Mouse (Mus musculus): ENCODE results near the gene Tbr1.

DNA sequence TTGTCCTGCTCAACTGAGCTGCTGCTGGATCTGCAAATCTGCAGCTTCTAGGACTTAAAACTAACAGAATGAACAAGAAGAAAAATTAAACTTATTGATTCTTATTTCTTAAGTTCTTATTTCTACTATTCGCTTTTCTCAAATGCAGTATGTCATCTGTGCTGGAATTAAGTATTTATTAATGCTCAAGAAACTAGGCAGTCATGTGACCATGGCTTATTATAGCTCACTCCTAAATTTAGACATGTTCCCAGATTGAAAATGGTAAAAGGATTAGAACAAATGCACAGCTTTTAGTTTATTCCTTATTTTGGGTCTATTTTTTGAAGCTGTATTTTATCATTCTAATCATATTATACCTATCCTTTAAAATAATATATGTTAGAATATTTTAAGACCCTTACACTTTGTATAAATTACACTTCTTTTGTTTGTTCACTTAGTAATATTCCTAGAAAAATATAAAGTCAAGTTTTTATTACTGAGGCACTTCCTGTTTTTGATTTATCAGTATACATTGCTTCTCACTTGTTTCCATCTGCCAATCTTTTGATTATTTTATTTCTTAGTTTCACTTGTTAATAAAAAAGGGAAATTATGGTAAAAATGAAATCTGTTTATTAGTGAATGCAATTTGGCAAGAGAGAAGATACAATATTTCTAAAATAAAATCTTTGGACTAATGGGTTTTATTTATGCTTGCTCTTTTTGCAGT is 20.9 kb downstream of the Tbr1 start:
- TF ChIP-seq CTCF (conservative IDR thresholded peaks at IDR 0.05; ENCODE audit: insufficient read depth, insufficient read length, low read depth, low read length) (no peak), POLR2A (IDR thresholded peaks at IDR 0.05; ENCODE audit: low read depth, low read length) (no peak)
